19 mouse cellular contexts compared by ENCODE assay signal in genomic region chr6:115927292-115928242, GRCm38 (mm10). TPM values are rescaled to one million over a fixed set of nuclear protein-coding genes. Genes with fewer than 3 reads are reported as not detected.
A peak's percentile ranks its signal among the peaks of the same experiment; 100 is the strongest.
DNase-seq lines count a peak whose midpoint lies in the region; ATAC-seq and TF ChIP-seq lines count a peak whose summit lies in the region.
"Had no signal": no experiment of that assay in that cellular context is flagged by ENCODE, and none has a peak within 500 bp of the region (broad histone marks: within the 10 kb centered on the region; RNA-seq: fewer than 3 reads in every experiment).

No protein-coding gene starts in this region.

- H3K9ac ChIP-seq in embryonic facial prominence, embryonic 12.5 days: no peak overlapping the region
- no peak overlapping the region; the same call in 1 of the 2 replicates for H3K9ac ChIP-seq in hindbrain, embryonic 13.5 days
- no peak overlapping the region for H3K9ac ChIP-seq in neural tube, embryonic 13.5 days
- no peak overlapping the region for H3K9ac ChIP-seq in heart, adult 2 months (ENCODE audit: low read depth, low read length)
- H3K9ac ChIP-seq: heart, embryonic 12.5 days; liver, embryonic 13.5 days had no signal

- no peak for TF ChIP-seq POLR2A in kidney, adult 2 months (IDR thresholded peaks at IDR 0.05; ENCODE audit: low read depth, low read length)
- TF ChIP-seq POLR2A in heart, adult 2 months (IDR thresholded peaks at IDR 0.05; ENCODE audit: insufficient read depth, low read depth, low read length): no peak

- DNase-seq in kidney, adult 2 months: peak; percentile 37
- no peak for DNase-seq in kidney, postnatal 10 days
- DNase-seq in heart, adult 2 months: no peak
- DNase-seq in B cell, adult 2 months: no peak
- DNase-seq: cerebellum, adult 18-20 months; kidney, adult 9 months; liver, embryonic 13.5 days; lung, postnatal 10 days; right cerebral cortex, adult 18-20 months had no signal

- H3K79me2 ChIP-seq in heart, adult 2 months (replicated peaks; ENCODE audit: control insufficient read depth, insufficient read depth, low read length): no peaks in the 10 kb centered on the region

- no peaks in the 10 kb centered on the region for H3K4me1 ChIP-seq in kidney, adult 2 months (ENCODE audit: control insufficient read depth, insufficient read depth, low read length)
- peaks cover 25% of the 10 kb centered on the region for H3K4me1 ChIP-seq in embryonic facial prominence, embryonic 12.5 days
- peaks cover 30% of the 10 kb centered on the region for H3K4me1 ChIP-seq in hindbrain, embryonic 13.5 days (replicated peaks)
- peaks cover 28% of the 10 kb centered on the region for H3K4me1 ChIP-seq in neural tube, embryonic 13.5 days (replicated peaks)
- H3K4me1 ChIP-seq in heart, adult 2 months (ENCODE audit: control insufficient read depth, insufficient read depth, low read length): peaks cover 4% of the 10 kb centered on the region; the same call in 1 of the 2 replicates

- 0 out of 2 replicates have a peak, but pooled peaks have one; percentile 9 for ATAC-seq in embryonic facial prominence, embryonic 12.5 days (ENCODE audit: insufficient number of reproducible peaks, insufficient read depth, low FRiP score, low TSS enrichment)
- ATAC-seq in hindbrain, embryonic 13.5 days (ENCODE audit: low FRiP score): no peak
- ATAC-seq in neural tube, embryonic 13.5 days (ENCODE audit: low read depth): peak; percentile 17; the same call in 1 of the 2 replicates

- H3K4me3 ChIP-seq in kidney, adult 2 months (ENCODE audit: insufficient read depth, low read depth, low read length): no peak overlapping the region
- no peak overlapping the region for H3K4me3 ChIP-seq in embryonic facial prominence, embryonic 12.5 days
- no peak overlapping the region for H3K4me3 ChIP-seq in hindbrain, embryonic 13.5 days
- H3K4me3 ChIP-seq in neural tube, embryonic 13.5 days: no peak overlapping the region
- no peak overlapping the region for H3K4me3 ChIP-seq in heart, adult 2 months
- H3K4me3 ChIP-seq: heart, embryonic 12.5 days; liver, embryonic 13.5 days had no signal

- no peak for TF ChIP-seq CTCF in kidney, adult 2 months (conservative IDR thresholded peaks at IDR 0.05; ENCODE audit: insufficient read depth, insufficient read length, low read depth, low read length)
- TF ChIP-seq CTCF in heart, adult 2 months (IDR thresholded peaks at IDR 0.05): no peak

- 74% methylated on average over 10 of the region's 10 CpGs for WGBS in kidney, adult 2 months
- WGBS in embryonic facial prominence, embryonic 12.5 days: 74% methylated on average over 10 of the region's 10 CpGs
- WGBS in hindbrain, embryonic 13.5 days: 60% methylated on average over 10 of the region's 10 CpGs
- 64% methylated on average over 10 of the region's 10 CpGs for WGBS in neural tube, embryonic 13.5 days
- WGBS in heart, adult 2 months: 69% methylated on average over 10 of the region's 10 CpGs

- no peak overlapping the region for H3K4me2 ChIP-seq in embryonic facial prominence, embryonic 12.5 days (replicated peaks)
- H3K4me2 ChIP-seq in hindbrain, embryonic 13.5 days: no peak overlapping the region
- H3K4me2 ChIP-seq in neural tube, embryonic 13.5 days: no peak overlapping the region
- H3K4me2 ChIP-seq: heart, embryonic 12.5 days; liver, embryonic 13.5 days had no signal

- no peak for TF ChIP-seq EP300 in heart, adult 2 months (IDR thresholded peaks at IDR 0.05; ENCODE audit: insufficient read depth, low read depth, low read length)

- H3K36me3 ChIP-seq in kidney, adult 2 months (ENCODE audit: control insufficient read depth, insufficient read depth, low read length): no peaks in the 10 kb centered on the region
- 0 out of 2 replicates have a peak, but pooled peaks cover 3% of the 10 kb centered on the region for H3K36me3 ChIP-seq in embryonic facial prominence, embryonic 12.5 days
- H3K36me3 ChIP-seq in hindbrain, embryonic 13.5 days: peaks cover 5% of the 10 kb centered on the region
- H3K36me3 ChIP-seq in neural tube, embryonic 13.5 days: 0 out of 2 replicates have a peak, but pooled peaks cover 4% of the 10 kb centered on the region
- H3K36me3 ChIP-seq in heart, adult 2 months (ENCODE audit: control insufficient read depth, insufficient read depth, low read length): no peaks in the 10 kb centered on the region
- H3K36me3 ChIP-seq: heart, embryonic 12.5 days; liver, embryonic 13.5 days had no signal

- no peaks in the 10 kb centered on the region for H3K9me3 ChIP-seq in embryonic facial prominence, embryonic 12.5 days
- H3K9me3 ChIP-seq in hindbrain, embryonic 13.5 days: no peaks in the 10 kb centered on the region
- no peaks in the 10 kb centered on the region for H3K9me3 ChIP-seq in neural tube, embryonic 13.5 days
- H3K9me3 ChIP-seq: heart, embryonic 12.5 days; liver, embryonic 13.5 days had no signal

- intact Hi-C loops in heart, adult 2 months (cut with DNase I): no loop called here

- H3K27ac ChIP-seq in kidney, adult 2 months (ENCODE audit: insufficient read depth, low read depth, low read length): no peak overlapping the region
- no peak overlapping the region for H3K27ac ChIP-seq in embryonic facial prominence, embryonic 12.5 days
- H3K27ac ChIP-seq in hindbrain, embryonic 13.5 days: peak overlapping the region; percentile 70
- 0 out of 2 replicates have a peak overlapping the region, but pooled peaks have one; percentile 54 for H3K27ac ChIP-seq in neural tube, embryonic 13.5 days (replicated peaks)
- H3K27ac ChIP-seq in heart, adult 2 months: no peak overlapping the region
- H3K27ac ChIP-seq: liver, embryonic 13.5 days had no signal

- no peaks in the 10 kb centered on the region for H3K27me3 ChIP-seq in kidney, adult 2 months (replicated peaks; ENCODE audit: control insufficient read depth, insufficient read depth, low read length)
- H3K27me3 ChIP-seq in embryonic facial prominence, embryonic 12.5 days: no peaks in the 10 kb centered on the region
- H3K27me3 ChIP-seq in hindbrain, embryonic 13.5 days: no peaks in the 10 kb centered on the region
- H3K27me3 ChIP-seq in neural tube, embryonic 13.5 days: no peaks in the 10 kb centered on the region
- H3K27me3 ChIP-seq in heart, adult 2 months (ENCODE audit: control insufficient read depth, insufficient read depth, low read length): no peaks in the 10 kb centered on the region
- H3K27me3 ChIP-seq: heart, embryonic 12.5 days; liver, embryonic 13.5 days had no signal

RNA-seq across cellular contexts. Expression of gene Rho, which starts 4.0 kb away (rescaled TPM):
- 0.66 and 0.96 TPM in 2 replicates for polyA plus RNA-seq in kidney, adult 2 months (2012; rRNA removed)
- polyA plus RNA-seq in embryonic facial prominence, embryonic 12.5 days (2016; fragmentation: Nextera tagmentation; extraction: Ambion mirVana): 0.17 and 0.32 TPM in 2 replicates
- polyA plus RNA-seq in hindbrain, embryonic 13.5 days (2015; fragmentation: Nextera tagmentation; extraction: Ambion mirVana): 0.21 and 0.58 TPM in 2 replicates
- 2.2 and 4.1 TPM in 2 replicates for polyA plus RNA-seq in neural tube, embryonic 13.5 days (2015; fragmentation: Nextera tagmentation; extraction: Ambion mirVana)
- total RNA-seq in heart, adult 2 months (2021): under 1 TPM in 1 of 2 experiments, not detected in 1; 0.23 TPM
- 0.44 and 1.3 TPM in 2 replicates for polyA plus RNA-seq in heart, adult 2 months (2012; rRNA removed)
- total RNA-seq: gastrocnemius, adult 8-10 months; MEL had no signal
- polyA plus RNA-seq: liver, embryonic 13.5 days had no signal

RNA-seq across cellular contexts. Expression of gene H1foo, which starts 17.2 kb away (rescaled TPM):
- not detected in 2 replicates for polyA plus RNA-seq in kidney, adult 2 months (2012; rRNA removed)
- not detected in 2 replicates for polyA plus RNA-seq in embryonic facial prominence, embryonic 12.5 days (2016; fragmentation: Nextera tagmentation; extraction: Ambion mirVana)
- not detected in 2 replicates for polyA plus RNA-seq in hindbrain, embryonic 13.5 days (2015; fragmentation: Nextera tagmentation; extraction: Ambion mirVana)
- not detected in 2 replicates for polyA plus RNA-seq in neural tube, embryonic 13.5 days (2015; fragmentation: Nextera tagmentation; extraction: Ambion mirVana)
- total RNA-seq in heart, adult 2 months (2021): not detected
- polyA plus RNA-seq in heart, adult 2 months (2012; rRNA removed): not detected in 2 replicates
- total RNA-seq: gastrocnemius, adult 8-10 months; hematopoietic stem cell, adult 5-6 weeks; MEL had no signal
- polyA plus RNA-seq: cortical plate, adult 2 months; heart, embryonic 12.5 days; liver, embryonic 13.5 days; testis, adult 2 months; urinary bladder, adult 2 months had no signal

Comparison
In these comparisons a context has a peak if more than half of its experiments do, and no peak if none do; other contexts are left out.
1. H3K27ac ChIP-seq: peak in hindbrain, embryonic 13.5 days (single experiment) and neural tube, embryonic 13.5 days (single experiment); none in kidney, adult 2 months (single experiment), embryonic facial prominence, embryonic 12.5 days (single experiment) and heart, adult 2 months (single experiment).